Mouse (Mus musculus): ENCODE measurements around the gene Dpysl5.

Gene Dpysl5

DNA sequence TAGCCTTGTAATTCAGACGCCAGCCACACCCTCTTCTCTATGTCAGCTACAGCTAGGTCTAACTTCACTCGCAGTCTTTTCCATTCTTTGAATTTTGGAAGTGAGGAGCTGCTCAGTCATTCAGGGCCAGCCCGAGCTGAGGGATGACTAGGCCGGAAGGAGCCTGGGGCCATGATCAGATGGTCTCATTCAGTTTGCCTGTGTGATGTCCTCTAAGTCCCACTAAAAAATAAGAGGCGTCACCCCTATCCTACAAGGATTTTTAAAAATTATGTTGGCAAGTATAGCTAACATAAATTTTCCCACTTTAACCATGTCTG lies 52.1 kb downstream of the Dpysl5 start:
- DNase-seq (ENCODE audit: low read depth, low spot score), result no peak

DNA sequence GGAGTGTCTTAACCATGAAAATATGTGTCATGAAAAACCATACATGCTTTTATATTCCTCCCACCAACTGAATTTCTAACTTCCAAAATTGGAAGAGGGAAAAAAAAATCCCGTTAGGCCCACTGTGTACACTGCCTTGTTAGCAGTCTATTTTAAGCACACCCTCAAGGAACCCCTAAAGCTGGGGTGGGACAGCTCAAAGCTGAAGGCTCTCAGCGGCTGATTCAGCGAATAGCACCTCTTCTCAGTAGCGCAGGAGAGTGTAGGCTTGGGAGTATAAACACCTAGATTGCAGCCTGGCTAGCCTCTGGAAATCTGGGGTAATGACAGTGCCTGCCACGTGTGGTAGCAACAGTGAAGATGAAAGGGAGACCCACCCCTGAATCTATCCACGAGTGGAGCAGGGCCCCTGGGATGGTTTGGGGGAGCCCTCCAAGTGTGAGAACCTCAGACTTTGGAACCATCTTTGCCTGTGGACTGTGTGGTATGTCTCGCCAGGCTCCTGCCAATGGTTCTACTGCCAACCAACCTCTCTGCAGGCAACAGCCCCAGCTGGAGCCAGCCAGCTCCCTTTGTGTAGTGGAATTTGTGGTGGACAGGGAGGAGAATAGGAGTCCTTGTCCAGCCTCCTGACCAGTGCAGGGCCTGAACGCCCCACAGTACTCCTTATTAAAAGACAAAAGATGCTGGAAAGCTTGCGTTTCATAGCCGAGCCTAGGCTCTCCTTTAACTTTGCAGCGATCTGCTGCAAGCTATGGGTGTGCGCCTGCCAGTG lies 54.4 kb downstream of the Dpysl5 start:
- DNase-seq (ENCODE audit: low read depth, low spot score), result no peak

GRCm38 (mm10) chr5:30768082-30768481 lies 56.7 kb downstream of the Dpysl5 start:
- DNase-seq (ENCODE audit: low read depth, low spot score), result no peak

DNA sequence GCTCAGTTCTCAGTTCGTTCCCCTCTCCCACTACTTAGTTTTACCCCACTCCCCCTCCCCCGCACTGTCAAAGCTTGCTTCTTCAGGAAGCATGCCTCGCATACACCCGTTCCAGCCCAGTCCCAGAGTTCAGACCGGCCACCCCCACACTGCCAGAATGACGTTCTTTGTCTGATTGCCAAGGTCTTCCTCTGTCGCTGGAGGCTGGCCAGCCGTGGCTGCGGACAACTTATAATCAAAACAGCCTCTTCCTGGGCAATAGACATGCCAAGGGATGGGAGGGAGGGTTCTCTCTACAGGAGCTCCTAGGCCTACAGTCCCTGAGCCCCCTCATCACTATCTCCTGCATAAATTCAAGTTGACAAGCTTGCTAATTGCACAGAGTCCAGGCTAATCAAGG lies 57.2 kb downstream of the Dpysl5 start:
- no peak for DNase-seq (ENCODE audit: low read depth, low spot score)

DNA sequence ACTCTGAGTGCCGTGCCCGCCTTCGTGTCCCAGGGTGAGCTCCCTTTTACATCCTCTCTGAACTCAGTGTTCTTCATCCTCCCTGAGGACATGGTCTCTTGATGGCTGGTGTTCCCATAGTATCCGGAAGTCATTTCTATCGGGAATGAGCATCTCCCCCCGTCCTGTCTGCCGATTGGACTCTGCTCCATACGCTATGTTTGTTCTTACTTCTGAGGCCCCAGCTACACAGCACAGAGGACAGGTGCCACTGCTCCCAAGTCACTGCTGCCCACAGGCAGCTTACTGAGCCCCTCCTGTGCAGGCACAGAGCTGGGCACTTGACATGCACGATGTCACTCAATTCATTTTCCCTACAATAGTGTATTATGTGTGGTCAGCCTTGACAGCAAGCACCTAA lies 57.7 kb downstream of the Dpysl5 start:
- no peak for DNase-seq (ENCODE audit: low read depth, low spot score)

DNA sequence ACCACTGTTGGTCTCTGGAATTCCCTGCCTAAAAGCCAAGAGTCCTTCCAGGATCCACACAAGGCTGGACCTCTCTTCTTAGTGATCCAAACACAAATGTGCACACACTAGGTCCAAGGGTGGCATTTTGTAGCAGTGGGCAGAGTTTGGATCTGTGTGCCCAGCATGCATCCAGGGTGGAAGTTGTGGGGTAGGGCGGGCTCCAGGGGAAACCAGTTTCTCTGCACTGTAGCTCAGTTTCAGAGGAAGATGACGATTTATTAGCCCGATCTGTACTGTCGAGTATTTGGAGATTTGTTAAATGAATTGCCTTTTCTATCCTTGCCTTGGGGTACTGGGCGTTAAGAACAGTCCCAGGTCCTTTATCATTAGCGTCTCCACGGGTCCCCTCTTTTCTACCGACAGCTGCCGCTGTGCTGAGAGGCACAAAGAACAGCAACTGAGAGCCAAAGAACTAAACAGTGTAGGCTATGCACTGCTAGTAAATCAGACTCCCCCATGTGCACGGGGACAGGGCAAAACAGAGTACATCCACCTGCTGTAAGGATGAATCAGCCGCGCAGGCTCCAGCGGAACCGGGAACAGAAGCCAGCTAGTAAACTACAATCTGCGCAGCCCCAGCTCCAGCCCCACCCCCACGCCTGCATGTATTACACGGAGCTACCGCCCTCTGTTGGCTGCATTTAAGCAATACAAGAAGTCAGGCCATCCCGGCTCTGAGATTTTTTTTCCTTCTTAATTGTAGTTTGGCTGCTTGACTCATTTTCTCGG lies 63.4 kb downstream of the Dpysl5 start:
- DNase-seq (ENCODE audit: low read depth, low spot score), result no peak

- DNase-seq (ENCODE audit: low read depth, low spot score), result no peak
Measured at GRCm38 (mm10) chr5:30780699-30781098, 69.3 kb downstream of the Dpysl5 start.

- no peak for DNase-seq (ENCODE audit: low read depth, low spot score)
Measured at GRCm38 (mm10) chr5:30781147-30781546, 69.8 kb downstream of the Dpysl5 start.

DNA sequence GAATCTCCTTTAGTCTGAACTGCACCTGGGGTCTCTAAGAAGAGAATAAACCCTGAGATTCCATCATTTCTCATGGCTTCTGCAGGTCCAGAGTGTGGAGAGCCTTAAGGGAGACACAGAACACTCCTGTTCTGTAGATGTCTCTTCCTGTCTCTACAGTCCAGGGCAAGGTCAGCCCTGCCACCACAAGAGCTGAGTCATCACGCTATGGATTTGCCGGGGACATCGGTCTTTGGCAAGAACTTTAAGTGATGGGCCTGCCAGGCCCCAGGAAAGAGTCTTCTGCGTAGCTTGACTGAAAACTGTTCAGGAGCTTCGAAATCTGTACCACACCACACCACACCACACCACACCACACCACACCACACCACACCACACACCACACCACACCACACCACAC lies 76.0 kb downstream of the Dpysl5 start:
- DNase-seq (ENCODE audit: low read depth, low spot score), result no peak

DNA sequence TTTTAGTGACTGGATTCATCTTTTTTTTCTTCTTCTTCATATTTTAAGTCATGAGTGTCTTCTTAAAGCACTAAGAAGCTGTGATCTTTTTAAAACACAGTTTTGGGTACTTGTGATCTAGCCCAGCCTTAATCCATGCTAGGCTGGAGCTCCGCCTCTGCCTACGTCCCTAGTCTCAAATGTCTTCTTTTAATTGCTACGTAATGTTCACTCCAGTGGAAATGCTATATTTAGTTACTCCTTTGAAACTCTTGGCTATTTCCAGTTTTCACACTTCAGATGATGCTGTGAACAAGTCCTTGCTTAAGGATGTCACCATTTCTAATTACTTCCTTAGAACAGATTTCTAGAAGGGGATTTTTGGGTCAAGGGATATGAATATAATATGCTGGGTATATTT lies 78.7 kb downstream of the Dpysl5 start:
- DNase-seq (ENCODE audit: low read depth, low spot score), result no peak

GRCm38 (mm10) chr5:30796125-30796524 lies 84.8 kb downstream of the Dpysl5 start:
- peak; percentile 40 for DNase-seq (ENCODE audit: low read depth, low spot score)

DNA sequence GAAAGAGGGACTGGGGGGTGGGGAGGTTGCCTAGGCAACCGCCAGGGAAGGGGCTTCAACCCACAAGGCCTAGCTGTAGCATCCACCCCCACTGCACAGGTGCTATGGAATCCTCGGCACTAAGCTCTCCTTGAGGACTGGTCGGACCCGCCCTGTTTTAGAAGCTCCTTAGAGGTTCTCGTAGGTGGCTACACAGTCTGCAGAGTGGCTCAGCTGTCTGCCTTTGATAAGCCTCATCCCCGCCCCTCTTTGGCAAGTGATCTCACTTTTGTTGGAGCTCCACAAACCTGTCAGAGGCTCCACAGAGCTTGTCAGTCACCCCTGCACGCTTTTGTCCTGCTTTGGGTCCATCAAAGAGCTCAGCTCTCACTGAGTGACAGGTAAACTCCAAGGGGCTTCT lies 86.1 kb downstream of the Dpysl5 start:
- DNase-seq (ENCODE audit: low read depth, low spot score), result peak; percentile 61

DNA sequence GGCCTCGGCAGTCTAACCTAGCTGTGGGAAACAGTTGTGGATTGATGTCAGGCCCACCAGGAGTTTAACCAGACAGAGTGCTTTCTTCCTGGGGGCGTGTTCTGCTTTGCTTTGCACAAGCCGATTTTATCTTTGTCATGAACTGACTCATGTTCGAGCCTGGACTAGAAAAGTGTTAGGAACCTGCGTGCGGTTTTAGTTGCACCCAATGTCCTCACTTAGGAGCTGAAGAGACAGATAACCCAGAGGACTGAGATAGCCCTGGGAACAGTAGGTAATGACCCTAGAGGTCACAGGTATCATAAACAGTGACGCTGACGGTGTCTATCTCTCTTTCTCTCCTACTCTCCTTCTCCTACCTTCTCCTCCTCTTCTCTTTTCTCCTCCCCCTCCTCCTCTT lies 86.6 kb downstream of the Dpysl5 start:
- no peak for DNase-seq (ENCODE audit: low read depth, low spot score)

- DNase-seq (ENCODE audit: low read depth, low spot score), result no peak
Measured at GRCm38 (mm10) chr5:30798965-30799364, 87.6 kb downstream of the Dpysl5 start.

DNA sequence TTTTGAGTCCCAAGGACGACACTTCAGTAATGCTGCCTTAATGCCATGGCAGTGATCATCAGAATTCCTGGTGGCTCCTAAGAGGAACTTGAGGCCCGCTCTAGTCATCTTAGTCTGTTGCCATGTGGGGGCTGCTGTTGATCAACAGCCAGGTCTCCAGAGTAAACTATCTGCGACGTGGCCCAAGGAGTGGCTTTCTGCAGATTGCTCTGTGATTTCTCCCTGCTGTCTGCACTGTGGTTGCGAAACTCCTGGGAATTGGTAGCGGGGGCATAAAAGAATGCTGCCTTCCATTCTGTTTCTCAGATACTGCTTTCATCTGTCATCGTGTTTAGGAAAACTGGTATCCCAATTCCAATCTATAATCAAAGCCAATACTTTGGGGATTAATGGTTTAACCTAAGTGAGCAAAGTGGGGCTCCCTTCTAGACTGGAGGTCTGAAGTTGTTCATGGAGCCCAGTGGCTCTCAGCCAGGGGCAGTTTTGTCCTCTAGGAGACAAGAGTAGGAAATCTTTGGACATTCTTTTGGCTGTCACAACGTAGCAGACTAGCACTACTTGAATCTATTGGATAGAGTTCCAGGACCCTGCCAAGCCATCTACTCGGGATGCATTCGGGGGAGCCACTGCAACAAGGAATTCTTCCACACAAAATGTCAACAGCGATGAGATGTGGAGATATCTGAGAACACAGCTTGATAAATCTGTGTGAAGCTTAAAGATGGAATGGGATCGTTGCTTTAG lies 91.5 kb downstream of the Dpysl5 start:
- DNase-seq (ENCODE audit: low read depth, low spot score), result no peak

GRCm38 (mm10) chr5:30806106-30806505 lies 94.7 kb downstream of the Dpysl5 start:
- DNase-seq (ENCODE audit: low read depth, low spot score), result peak; percentile 69

GRCm38 (mm10) chr5:30814424-30815119 lies 103.2 kb downstream of the Dpysl5 start, which contains the start of gene Mapre3:
TSS of gene Mapre3 (plus strand) at chr5:30814641.
- no peak for DNase-seq (ENCODE audit: low read depth, low spot score)

DNA sequence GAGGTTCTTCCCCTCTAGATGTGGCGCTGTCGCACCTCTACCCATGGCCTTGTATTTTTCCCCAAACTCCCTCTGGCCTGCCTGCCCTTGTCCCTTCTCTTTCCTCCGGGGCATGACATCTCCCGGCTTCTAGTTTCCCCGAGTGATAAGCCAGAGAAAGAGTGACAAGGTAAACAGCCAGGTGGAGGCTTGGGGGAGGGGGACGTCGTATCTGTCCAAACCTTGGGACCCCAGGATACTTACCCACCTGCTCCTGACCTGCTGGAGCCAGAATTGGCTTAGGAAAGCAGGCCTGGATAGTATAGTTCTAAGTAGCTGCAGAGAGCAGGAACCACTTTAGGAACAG lies 103.7 kb downstream of the Dpysl5 start:
- DNase-seq (ENCODE audit: low read depth, low spot score), result no peak

DNA sequence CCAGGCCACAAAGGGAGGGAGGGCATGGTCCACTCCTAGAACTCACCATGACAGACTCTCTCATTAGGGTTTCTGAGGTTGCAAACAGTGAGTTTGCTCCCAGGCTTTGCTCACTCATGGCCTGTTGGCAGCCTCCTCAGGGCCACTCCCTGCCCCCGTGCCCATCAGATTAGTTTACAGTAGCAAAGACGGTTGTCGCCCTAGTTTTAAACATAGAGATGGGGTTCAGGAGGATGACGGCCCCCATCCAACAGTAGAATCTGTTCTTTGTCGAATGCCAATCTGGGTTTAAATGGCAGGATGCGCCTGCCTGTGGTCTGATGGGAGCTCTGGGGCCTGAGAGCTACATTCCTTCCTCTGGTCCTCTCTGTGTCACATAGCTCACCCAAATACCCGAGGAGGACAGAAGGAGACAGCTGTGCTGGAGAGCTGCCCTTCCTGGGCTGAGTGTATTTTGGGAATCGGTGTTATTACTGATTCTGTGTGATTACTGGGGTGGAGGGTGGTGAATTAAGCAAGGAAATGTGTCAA lies 105.0 kb downstream of the Dpysl5 start:
- DNase-seq (ENCODE audit: low read depth, low spot score), result no peak

- DNase-seq (ENCODE audit: low read depth, low spot score), result no peak
Measured at GRCm38 (mm10) chr5:30818758-30819309, 107.5 kb downstream of the Dpysl5 start.

DNA sequence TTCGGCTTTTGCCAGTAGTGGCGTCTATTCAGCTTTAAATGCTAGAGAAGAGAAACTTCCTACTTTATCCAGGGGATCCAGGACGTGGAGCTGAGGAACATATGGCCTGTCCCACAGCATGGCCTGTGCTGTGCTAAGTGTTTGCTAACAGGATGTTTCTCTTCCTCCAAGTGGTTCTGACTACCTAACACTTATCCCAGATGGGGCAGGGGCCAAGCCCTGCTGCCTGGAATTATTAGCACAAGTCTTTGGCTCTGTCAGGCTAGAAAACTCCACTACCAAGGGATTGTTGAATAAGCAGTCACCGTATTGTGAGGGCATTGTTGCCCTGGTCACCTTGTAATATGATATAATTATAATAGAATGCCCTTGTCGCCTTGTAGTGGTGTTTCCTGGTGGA lies 111.3 kb downstream of the Dpysl5 start:
- no peak for DNase-seq (ENCODE audit: low read depth, low spot score)

All from c-Kit-negative CD71-positive TER-119-positive erythroid progenitor cells, embryonic 14.5 days (primary cell).